Mouse (Mus musculus) erythroblast, embryonic 14.5 days (primary cell): Measurements from ENCODE around the gene Etfdh.

Source experiments
- GATA1 ChIP-seq: IDR thresholded peaks from 2 replicates; pipeline ENCODE4 v1.6.1; 2012; ENCODE audit warnings: low read length, inconsistent platforms, mixed read lengths
- TAL1 ChIP-seq: IDR thresholded peaks from 3 replicates; pipeline ENCODE4 v1.6.1; 2012; ENCODE audit warnings: low read length, inconsistent platforms, mixed read lengths

DNA sequence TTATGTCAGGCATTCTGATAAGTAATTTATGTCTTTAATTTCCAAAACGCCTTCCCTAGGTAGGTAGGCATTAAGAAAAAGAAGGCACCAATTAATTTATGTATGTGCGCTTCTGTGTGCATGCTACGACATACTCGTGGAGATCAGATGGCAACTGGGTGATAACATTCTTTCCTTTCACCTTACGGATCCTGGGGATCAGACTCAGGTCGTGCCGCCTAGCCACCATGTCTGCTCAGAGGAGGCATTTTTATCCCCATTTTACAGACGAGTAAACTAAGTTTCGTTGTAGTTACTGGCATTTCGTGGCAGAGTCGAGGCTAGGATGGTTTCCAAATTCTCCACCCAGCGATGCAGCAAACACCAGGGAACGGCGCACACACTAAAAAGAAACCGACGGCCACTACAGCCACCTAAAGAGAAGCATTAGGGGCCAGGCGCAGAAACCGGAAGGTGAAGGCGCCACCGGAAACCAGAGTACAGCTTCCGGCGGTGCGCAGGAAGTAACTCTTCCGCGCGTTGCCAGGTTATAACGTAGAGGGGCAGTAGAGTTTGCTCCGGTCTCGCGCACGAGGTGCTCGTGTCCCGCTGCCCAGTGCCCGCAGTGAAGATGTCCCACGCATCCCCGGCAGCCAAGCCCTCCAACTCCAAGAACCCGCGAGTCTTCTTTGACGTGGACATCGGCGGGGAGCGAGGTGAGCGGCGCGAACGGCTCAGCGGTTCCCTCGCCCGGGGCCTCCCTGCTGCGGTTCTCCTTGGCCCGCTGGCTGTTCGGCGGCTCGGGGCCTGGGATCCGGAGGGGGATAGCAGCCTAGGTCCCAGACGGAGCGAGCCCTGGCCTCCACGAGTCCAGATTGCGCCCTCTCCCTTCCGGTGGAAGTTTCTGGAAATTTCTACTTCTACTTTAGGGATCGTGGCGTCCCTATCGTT is 38.2 kb downstream of the Etfdh start, which contains the start of gene Ppid:
- TF ChIP-seq TAL1, result no peak
- no peak for TF ChIP-seq GATA1
